7 mouse cellular contexts compared by ENCODE assay signal in genomic region chr7:122015105-122015504, GRCm38 (mm10). TPM values are rescaled to one million over a fixed set of nuclear protein-coding genes. Genes with fewer than 3 reads are reported as not detected.
A peak's percentile ranks its signal among the peaks of the same experiment; 100 is the strongest.
DNase-seq lines count a peak whose midpoint lies in the region; ATAC-seq and TF ChIP-seq lines count a peak whose summit lies in the region.

No protein-coding gene starts in this region.

- H3K9ac ChIP-seq in heart, embryonic 11.5 days (ENCODE audit: low read depth, low read length): peak overlapping the region; percentile 29; the same call in 1 of the 2 replicates
- 0 out of 2 replicates have a peak overlapping the region, but pooled peaks have one; percentile 27 for H3K9ac ChIP-seq in kidney, postnatal 0 days (ENCODE audit: low read depth, low read length)
- H3K9ac ChIP-seq in midbrain, embryonic 16.5 days (ENCODE audit: low read depth, low read length): no peak overlapping the region

- intact Hi-C loops in left cerebral cortex, postnatal 25 days (cut with DNase I): no loop called here

- peaks cover 39% of the 10 kb centered on the region for H3K4me1 ChIP-seq in heart, embryonic 11.5 days (ENCODE audit: control insufficient read depth, insufficient read depth, low read length)
- H3K4me1 ChIP-seq in kidney, postnatal 0 days (replicated peaks; ENCODE audit: insufficient read depth, low read length): peaks cover 36% of the 10 kb centered on the region
- peaks cover 32% of the 10 kb centered on the region for H3K4me1 ChIP-seq in midbrain, embryonic 16.5 days (ENCODE audit: control insufficient read depth, insufficient read depth, low read length)
- H3K4me1 ChIP-seq in cerebellum, adult 2 months (ENCODE audit: control insufficient read depth, insufficient read depth, low read length): peaks cover 8% of the 10 kb centered on the region

- peaks cover 14% of the 10 kb centered on the region for H3K36me3 ChIP-seq in heart, embryonic 11.5 days (ENCODE audit: control insufficient read depth, insufficient read depth, low read length)
- peaks cover 5% of the 10 kb centered on the region for H3K36me3 ChIP-seq in kidney, postnatal 0 days (ENCODE audit: insufficient read depth, low read length)
- H3K36me3 ChIP-seq in midbrain, embryonic 16.5 days (ENCODE audit: control insufficient read depth, insufficient read depth, low read length): peaks cover 7% of the 10 kb centered on the region; the same call in 1 of the 2 replicates

- no peaks in the 10 kb centered on the region for H3K27me3 ChIP-seq in heart, embryonic 11.5 days (ENCODE audit: control insufficient read depth, insufficient read depth, low read length)
- no peaks in the 10 kb centered on the region for H3K27me3 ChIP-seq in kidney, postnatal 0 days (ENCODE audit: insufficient read depth, low read length)
- no peaks in the 10 kb centered on the region for H3K27me3 ChIP-seq in midbrain, embryonic 16.5 days (ENCODE audit: control insufficient read depth, insufficient read depth, low read depth, low read length)
- no peaks in the 10 kb centered on the region for H3K27me3 ChIP-seq in cerebellum, adult 2 months (ENCODE audit: control insufficient read depth, insufficient read depth, low read length)

- H3K4me2 ChIP-seq in heart, embryonic 11.5 days: peak overlapping the region; percentile 53
- H3K4me2 ChIP-seq in kidney, postnatal 0 days (ENCODE audit: low read length): peak overlapping the region; percentile 5
- peak overlapping the region; percentile 8; the same call in 1 of the 2 replicates for H3K4me2 ChIP-seq in midbrain, embryonic 16.5 days (ENCODE audit: low read length)

- no peak; the same call in 1 of the 2 replicates for ATAC-seq in heart, embryonic 11.5 days (replicated peaks; ENCODE audit: insufficient number of reproducible peaks, low FRiP score, low TSS enrichment)
- no peak for ATAC-seq in kidney, postnatal 0 days (replicated peaks; ENCODE audit: low FRiP score, low read depth)
- ATAC-seq in midbrain, embryonic 16.5 days: no peak

- H3K27ac ChIP-seq in heart, embryonic 11.5 days (ENCODE audit: low read depth, low read length): peak overlapping the region; percentile 70
- peak overlapping the region; percentile 50 for H3K27ac ChIP-seq in kidney, postnatal 0 days
- H3K27ac ChIP-seq in midbrain, embryonic 16.5 days (ENCODE audit: low read length): no peak overlapping the region
- H3K27ac ChIP-seq in cerebellum, adult 2 months (ENCODE audit: insufficient read depth, low read length): no peak overlapping the region

- no peaks in the 10 kb centered on the region for H3K9me3 ChIP-seq in heart, embryonic 11.5 days (replicated peaks; ENCODE audit: control insufficient read depth, low read length)
- no peaks in the 10 kb centered on the region for H3K9me3 ChIP-seq in kidney, postnatal 0 days (replicated peaks; ENCODE audit: low read length)
- no peaks in the 10 kb centered on the region for H3K9me3 ChIP-seq in midbrain, embryonic 16.5 days (replicated peaks; ENCODE audit: control insufficient read depth, low read length, poor library complexity, severe bottlenecking)

- TF ChIP-seq POLR2A in cerebellum, adult 2 months (IDR thresholded peaks at IDR 0.05; ENCODE audit: borderline replicate concordance, insufficient read depth, low read length): no peak

- H3K4me3 ChIP-seq in heart, embryonic 11.5 days (ENCODE audit: low read depth, low read length): no peak overlapping the region
- no peak overlapping the region for H3K4me3 ChIP-seq in kidney, postnatal 0 days (replicated peaks; ENCODE audit: low read depth, low read length)
- H3K4me3 ChIP-seq in midbrain, embryonic 16.5 days (ENCODE audit: low read depth, low read length): no peak overlapping the region
- no peak overlapping the region for H3K4me3 ChIP-seq in cerebellum, adult 2 months (replicated peaks; ENCODE audit: insufficient read depth, low read depth, low read length)

- WGBS in heart, embryonic 11.5 days (ENCODE audit: insufficient replicate concordance): 18% methylated on average over 8 of the region's 8 CpGs
- WGBS in kidney, postnatal 0 days: 23% methylated on average over 8 of the region's 8 CpGs
- 45% methylated on average over 8 of the region's 8 CpGs for WGBS in midbrain, embryonic 16.5 days
- WGBS in cerebellum, adult 2 months: 71% methylated on average over 8 of the region's 8 CpGs

- TF ChIP-seq CTCF in kidney, postnatal 0 days (IDR thresholded peaks at IDR 0.05; ENCODE audit: low read depth): peak; percentile 49
- no peak for TF ChIP-seq CTCF in cerebellum, adult 2 months (IDR thresholded peaks at IDR 0.05; ENCODE audit: borderline replicate concordance, insufficient read depth, low read depth, low read length)

- peak; percentile 51 for DNase-seq in MN1 (ENCODE audit: low spot score)
- peak; percentile 77 for DNase-seq in adrenal gland, postnatal 10 days
- peak; percentile 60 for DNase-seq in kidney, postnatal 0 days (ENCODE audit: low spot score)
- no peak for DNase-seq in cerebellum, adult 2 months
- no peak for DNase-seq in left cerebral cortex, postnatal 25 days (ENCODE audit: low spot score in 2 of 2)

RNA-seq across cellular contexts. Expression of gene Gga2, which starts 5.9 kb away (rescaled TPM):
- total RNA-seq in adrenal gland, postnatal 10 days (2021): 10 to 100 TPM; 21.4 to 28.1 TPM
- 40.6 and 68.0 TPM in 2 replicates for polyA plus RNA-seq in heart, embryonic 11.5 days (2014; fragmentation: Nextera tagmentation; extraction: Ambion mirVana)
- polyA plus RNA-seq in kidney, postnatal 0 days (2015; fragmentation: Nextera tagmentation; extraction: Ambion mirVana): 55.5 and 61.1 TPM in 2 replicates
- polyA plus RNA-seq in midbrain, embryonic 16.5 days (2015; fragmentation: Nextera tagmentation; extraction: Ambion mirVana): 50.5 and 58.6 TPM in 2 replicates
- 22.8 and 23.1 TPM in 2 replicates for polyA plus RNA-seq in cerebellum, adult 2 months (2012; rRNA removed)
- 10 to 100 TPM; 27.7 to 33.5 TPM for total RNA-seq in left cerebral cortex, postnatal 25 days (2021)

RNA-seq across cellular contexts. Expression of gene Cog7, which starts 33.6 kb away (rescaled TPM):
- 10 to 100 TPM; 24.3 to 25.3 TPM for total RNA-seq in adrenal gland, postnatal 10 days (2021)
- 17.4 and 18.6 TPM in 2 replicates for polyA plus RNA-seq in heart, embryonic 11.5 days (2014; fragmentation: Nextera tagmentation; extraction: Ambion mirVana)
- 11.6 and 14.8 TPM in 2 replicates for polyA plus RNA-seq in kidney, postnatal 0 days (2015; fragmentation: Nextera tagmentation; extraction: Ambion mirVana)
- polyA plus RNA-seq in midbrain, embryonic 16.5 days (2015; fragmentation: Nextera tagmentation; extraction: Ambion mirVana): 26.0 and 29.1 TPM in 2 replicates
- polyA plus RNA-seq in cerebellum, adult 2 months (2012; rRNA removed): 32.3 and 32.6 TPM in 2 replicates
- total RNA-seq in left cerebral cortex, postnatal 25 days (2021): 10 to 100 TPM; 39.4 to 40.9 TPM

RNA-seq across cellular contexts. Expression of gene Ubfd1, which starts 51.9 kb away (rescaled TPM):
- total RNA-seq in adrenal gland, postnatal 10 days (2021): 10 to 100 TPM; 41.5 to 43.0 TPM
- polyA plus RNA-seq in heart, embryonic 11.5 days (2014; fragmentation: Nextera tagmentation; extraction: Ambion mirVana): 67.4 and 71.0 TPM in 2 replicates
- polyA plus RNA-seq in kidney, postnatal 0 days (2015; fragmentation: Nextera tagmentation; extraction: Ambion mirVana): 40.8 and 42.1 TPM in 2 replicates
- polyA plus RNA-seq in midbrain, embryonic 16.5 days (2015; fragmentation: Nextera tagmentation; extraction: Ambion mirVana): 75.7 and 81.6 TPM in 2 replicates
- polyA plus RNA-seq in cerebellum, adult 2 months (2012; rRNA removed): 52.0 and 56.9 TPM in 2 replicates
- 10 to 100 TPM; 66.1 to 67.8 TPM for total RNA-seq in left cerebral cortex, postnatal 25 days (2021)

RNA-seq across cellular contexts. Expression of gene Ears2, which starts 52.0 kb away (rescaled TPM):
- 10 to 100 TPM; 19.3 to 21.7 TPM for total RNA-seq in adrenal gland, postnatal 10 days (2021)
- polyA plus RNA-seq in heart, embryonic 11.5 days (2014; fragmentation: Nextera tagmentation; extraction: Ambion mirVana): 21.4 and 24.6 TPM in 2 replicates
- 14.6 and 14.8 TPM in 2 replicates for polyA plus RNA-seq in kidney, postnatal 0 days (2015; fragmentation: Nextera tagmentation; extraction: Ambion mirVana)
- polyA plus RNA-seq in midbrain, embryonic 16.5 days (2015; fragmentation: Nextera tagmentation; extraction: Ambion mirVana): 8.9 and 9.4 TPM in 2 replicates
- 4.8 and 6.2 TPM in 2 replicates for polyA plus RNA-seq in cerebellum, adult 2 months (2012; rRNA removed)
- 1 to 10 TPM; 8.3 to 9.0 TPM for total RNA-seq in left cerebral cortex, postnatal 25 days (2021)

Comparison
In these comparisons a context has a peak if more than half of its experiments do, and no peak if none do; other contexts are left out.
1. DNase-seq: peak in MN1 (single experiment), adrenal gland, postnatal 10 days (single experiment) and kidney, postnatal 0 days (single experiment); none in cerebellum, adult 2 months (0 of 2) and left cerebral cortex, postnatal 25 days (0 of 2).
2. H3K27ac ChIP-seq: peak in heart, embryonic 11.5 days (single experiment) and kidney, postnatal 0 days (single experiment); none in midbrain, embryonic 16.5 days (single experiment) and cerebellum, adult 2 months (single experiment).
3. Peak in every context shown above with its lines, with median percentiles within 50 percentile points of each other: H3K4me2 ChIP-seq.